Mouse (Mus musculus) hindlimb bud, embryonic 11.5 days (tissue): ENCODE data around the gene Prkch.

ENCODE experiments used
- DNase-seq: peaks from one replicate; pipeline ENCODE4 v3.0.0-alpha.2; 2012; ENCODE audit warnings: low read depth, low spot score; ENCODE audit errors: extremely low spot score

The Prkch gene

GRCm38 (mm10) chr12:73672007-73672406 is 87.4 kb downstream of the Prkch start:
- no peak for DNase-seq

- no peak for DNase-seq
Measured at GRCm38 (mm10) chr12:73673783-73674182, 89.2 kb downstream of the Prkch start.

GRCm38 (mm10) chr12:73675212-73675611 is 90.6 kb downstream of the Prkch start:
- no peak for DNase-seq

DNA sequence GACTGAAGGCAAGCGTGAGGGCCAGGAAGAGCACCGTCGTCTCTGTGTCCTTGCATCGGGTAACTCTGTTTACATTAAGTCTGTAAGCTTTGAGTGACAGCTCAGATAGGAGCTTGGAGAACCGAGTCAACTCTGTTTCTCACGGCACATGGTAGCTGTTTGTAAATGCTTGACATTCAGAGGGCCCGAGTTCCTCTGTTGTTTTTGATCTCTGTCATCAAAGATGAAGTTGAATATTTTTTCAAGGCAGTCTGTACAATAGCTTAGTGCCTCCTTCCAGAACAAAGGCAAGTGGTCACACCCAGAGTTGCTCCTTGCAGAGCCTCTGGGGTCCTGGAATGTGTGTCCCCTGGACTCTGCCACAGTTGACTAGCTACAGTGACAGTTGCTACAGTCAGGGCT is 94.8 kb downstream of the Prkch start:
- no peak for DNase-seq

DNA sequence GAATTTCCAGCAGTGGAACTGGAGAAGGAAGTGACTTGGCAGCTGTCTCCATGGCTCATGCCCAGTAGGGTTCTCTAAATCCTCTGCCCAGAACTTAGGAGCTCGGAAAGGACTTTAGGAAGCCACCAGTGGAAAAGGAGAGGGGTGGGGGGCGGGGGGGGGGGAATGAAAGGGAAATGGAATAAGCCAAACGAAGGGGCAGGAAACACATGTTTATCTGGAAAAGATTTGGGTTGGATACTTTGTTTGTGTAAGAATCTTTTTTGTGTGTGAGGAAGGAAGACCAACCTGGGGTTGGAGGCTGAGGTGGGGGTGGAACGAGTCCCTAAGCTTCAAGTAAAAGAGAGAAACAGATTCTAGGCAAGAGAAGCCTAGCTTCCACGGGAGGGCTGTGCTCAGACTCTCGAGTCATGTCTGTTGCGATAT is 98.3 kb downstream of the Prkch start:
- no peak for DNase-seq

DNA sequence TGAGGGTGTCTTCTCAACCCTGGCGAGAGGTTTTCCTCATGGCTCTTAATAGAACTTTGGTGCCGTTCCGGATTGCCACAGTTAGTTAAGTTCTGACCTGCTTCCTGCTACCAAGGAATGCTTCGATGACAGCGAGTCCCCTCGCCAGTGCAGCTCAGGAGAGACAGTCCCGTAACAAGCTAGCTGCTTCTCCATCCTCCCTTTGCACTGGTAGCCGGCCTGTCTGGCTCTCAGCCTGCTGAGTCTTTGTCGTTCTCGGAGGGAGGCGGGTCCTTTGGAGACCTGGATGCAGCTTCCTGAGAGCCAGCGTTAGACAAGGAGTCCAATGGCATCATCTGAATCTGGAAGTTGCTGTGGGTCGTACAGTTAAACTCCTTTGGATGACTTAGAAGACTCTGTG is 101.3 kb downstream of the Prkch start:
- no peak for DNase-seq

- DNase-seq = no peak
Measured at GRCm38 (mm10) chr12:73686456-73686855, 101.9 kb downstream of the Prkch start.

GRCm38 (mm10) chr12:73687077-73688035 is 102.8 kb downstream of the Prkch start:
- DNase-seq = no peak

- no peak for DNase-seq
Measured at GRCm38 (mm10) chr12:73692321-73692720, 107.7 kb downstream of the Prkch start.

- DNase-seq = peak; percentile 81
Measured at GRCm38 (mm10) chr12:73693347-73693746, 108.8 kb downstream of the Prkch start.

GRCm38 (mm10) chr12:73694690-73695089 is 110.1 kb downstream of the Prkch start:
- no peak for DNase-seq

DNA sequence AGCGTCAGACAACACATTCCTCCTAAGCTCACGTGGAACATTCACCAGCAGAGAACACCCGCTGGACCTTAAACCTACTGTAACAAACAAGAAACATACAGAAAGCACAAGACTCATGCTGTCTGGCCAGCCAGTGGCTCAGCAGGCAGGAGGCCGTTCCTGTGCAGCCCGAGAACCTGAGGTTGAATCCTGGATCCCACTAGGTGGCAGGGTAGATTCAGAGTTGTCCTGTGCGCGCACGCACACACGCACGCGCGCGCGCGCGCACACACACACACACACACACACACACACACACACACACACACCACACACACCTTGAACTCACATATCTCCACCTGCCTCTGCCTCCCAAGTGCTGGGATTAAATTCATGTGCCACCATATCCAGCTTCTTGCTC is 110.5 kb downstream of the Prkch start:
- no peak for DNase-seq

GRCm38 (mm10) chr12:73696084-73696483 is 111.5 kb downstream of the Prkch start:
- DNase-seq = no peak

- DNase-seq = no peak
Measured at GRCm38 (mm10) chr12:73696946-73697345, 112.3 kb downstream of the Prkch start.

GRCm38 (mm10) chr12:73698436-73698835 is 113.8 kb downstream of the Prkch start:
- DNase-seq = no peak

GRCm38 (mm10) chr12:73698841-73699240 is 114.2 kb downstream of the Prkch start:
- DNase-seq = no peak

DNA sequence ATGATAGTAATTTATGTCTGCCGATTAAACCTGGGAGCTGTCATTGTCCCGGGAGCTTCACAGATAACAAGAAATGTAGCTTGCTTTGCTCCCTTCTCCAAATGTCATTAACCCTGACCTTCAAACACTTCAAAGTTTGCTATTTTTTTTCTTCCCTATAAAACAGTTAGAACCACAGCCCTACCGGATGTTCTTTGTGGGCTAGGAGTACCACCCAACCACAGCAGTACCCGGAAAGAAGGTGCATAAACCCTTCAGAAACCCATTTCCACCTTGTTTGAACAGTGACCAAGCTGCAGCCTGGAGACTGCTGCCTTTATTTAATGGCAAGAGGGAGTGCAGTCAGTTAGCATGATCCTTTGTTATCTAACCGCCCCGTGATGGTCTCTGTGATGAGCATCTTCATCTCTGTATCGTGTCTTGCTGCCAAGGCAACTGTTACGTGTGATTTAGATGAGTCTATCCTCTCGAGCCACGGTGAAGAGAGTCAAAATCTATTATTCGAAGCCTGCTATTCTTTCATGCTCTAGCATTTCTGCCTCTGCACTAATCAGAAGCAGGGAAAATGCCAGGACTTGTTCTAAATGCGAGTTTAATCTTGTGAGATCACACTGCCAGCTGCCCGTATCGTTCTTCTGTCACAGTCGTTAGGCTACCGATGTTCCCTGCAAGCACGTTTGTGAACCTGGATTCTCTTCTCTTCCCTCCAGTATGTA is 115.0 kb downstream of the Prkch start:
- no peak for DNase-seq

GRCm38 (mm10) chr12:73700544-73701069 is 116.0 kb downstream of the Prkch start:
- DNase-seq = no peak

DNA sequence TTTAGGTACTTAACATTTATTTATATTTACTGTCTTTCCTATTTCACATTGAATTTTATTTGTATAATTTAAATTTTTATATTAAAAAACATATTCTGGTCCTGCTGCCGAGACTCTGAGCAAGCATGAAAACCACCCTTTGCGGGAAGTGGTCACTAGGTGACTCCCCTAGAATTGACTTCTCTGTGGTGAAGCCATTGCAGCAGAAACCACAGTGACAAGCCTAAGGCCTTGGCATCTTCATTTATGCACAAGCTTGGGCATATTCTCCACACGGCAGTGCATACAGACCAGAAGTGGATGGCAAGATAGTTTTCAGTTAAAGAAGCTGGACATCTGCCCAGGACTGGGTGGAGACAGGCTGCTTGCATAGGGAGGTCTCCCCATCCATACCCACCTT is 117.4 kb downstream of the Prkch start:
- DNase-seq = no peak

DNA sequence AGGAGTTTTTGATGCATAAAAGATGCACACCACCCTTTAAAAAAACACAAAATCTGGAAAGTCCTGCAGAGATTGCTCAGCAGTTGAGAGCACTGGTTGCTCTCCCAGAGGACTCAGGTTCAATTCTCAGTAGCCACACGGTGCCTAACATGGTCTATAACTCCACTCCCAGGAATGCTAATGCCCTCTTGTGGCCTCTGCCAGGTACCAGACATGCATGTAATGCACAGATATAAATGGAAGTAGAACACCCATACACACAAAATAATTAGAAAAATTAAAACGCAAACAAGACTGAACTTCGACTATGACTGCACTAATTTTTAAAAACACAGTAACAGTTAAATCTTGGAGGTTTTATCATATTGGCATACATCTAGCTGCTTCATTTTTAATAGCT is 119.8 kb downstream of the Prkch start:
- no peak for DNase-seq

DNA sequence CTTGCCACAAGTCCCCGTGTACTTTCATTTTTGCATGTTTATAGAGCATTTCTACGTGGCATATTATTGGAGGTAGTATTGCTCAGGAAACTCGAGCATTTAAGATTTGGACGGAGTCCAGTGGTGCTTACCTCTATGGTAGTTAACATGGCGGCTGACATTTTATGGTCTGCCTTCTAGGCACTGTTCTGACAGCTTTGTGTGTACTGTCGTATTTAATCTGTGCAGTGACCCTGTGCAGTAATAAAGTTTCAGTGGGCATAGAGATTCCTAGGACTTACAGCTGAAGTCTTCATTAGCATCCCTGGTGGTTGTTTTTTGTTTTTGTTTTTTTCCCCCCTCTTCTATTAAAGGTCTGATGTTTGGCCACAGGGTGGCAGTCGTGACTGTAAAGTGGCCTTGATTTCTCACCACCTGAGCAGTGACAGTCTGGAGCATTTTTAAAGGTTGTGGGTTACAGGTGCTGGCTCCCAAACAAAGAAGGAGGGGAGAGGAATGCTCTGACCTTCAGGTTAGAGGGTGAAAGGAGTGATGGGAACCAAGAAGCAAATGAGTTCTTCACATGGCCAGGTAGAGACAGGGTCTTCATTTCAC is 120.6 kb downstream of the Prkch start:
- peak; percentile 70 for DNase-seq
